Mouse (Mus musculus) kidney, embryonic 14.5 days (tissue): ENCODE measurements around the gene Gm3604. TPM values are rescaled to one million over a fixed set of nuclear protein-coding genes. Genes with fewer than 3 reads are reported as not detected.
"Not testable (repeated sequence)": the region's sequence is repeated elsewhere in the genome, so short reads cannot be mapped to it uniquely, and the experiment has no call there.

ENCODE experiments used
- ATAC-seq: fragments of 200-750 bp; cut with Nextera tagmentation; 2 replicates; pipeline ENCODE4 v1.8.0; 2017; ENCODE audit warnings: moderate number of reproducible peaks, mild to moderate bottlenecking, moderate TSS enrichment, moderate library complexity; ENCODE audit not compliant: low FRiP score, low TSS enrichment
- H3K27ac ChIP-seq: fragments of 300-500 bp; sonication (generic); 2 replicates; pipeline ENCODE4 v1.5.1; 2014; ENCODE audit warnings: low read depth, mild to moderate bottlenecking, low read length, moderate library complexity, mixed read lengths
- H3K27me3 ChIP-seq: fragments of 300-500 bp; sonication (generic); 2 replicates; pipeline ENCODE4 v1.6.1; 2014; ENCODE audit warnings: mild to moderate bottlenecking, low read length; ENCODE audit not compliant: control insufficient read depth, insufficient read depth
- H3K36me3 ChIP-seq: fragments of 300-500 bp; sonication (generic); 2 replicates; pipeline ENCODE4 v1.6.1; 2014; ENCODE audit warnings: low read length, mixed read lengths; ENCODE audit not compliant: control insufficient read depth, insufficient read depth
- H3K4me1 ChIP-seq: fragments of 300-500 bp; sonication (generic); 2 replicates; pipeline ENCODE4 v1.6.1; 2014; ENCODE audit warnings: low read length, mixed read lengths; ENCODE audit not compliant: control insufficient read depth, insufficient read depth
- H3K4me2 ChIP-seq: fragments of 300-500 bp; sonication (generic); replicated peaks from 2 replicates; pipeline ENCODE4 v1.6.1; 2014; ENCODE audit warnings: low read depth, mild to moderate bottlenecking, low read length
- H3K4me3 ChIP-seq: fragments of 300-500 bp; sonication (generic); 2 replicates; pipeline ENCODE4 v1.5.1; 2014; ENCODE audit warnings: mild to moderate bottlenecking, low read length
- H3K9ac ChIP-seq: fragments of 300-500 bp; sonication (generic); 2 replicates; pipeline ENCODE4 v1.6.1; 2014; ENCODE audit warnings: low read depth, mild to moderate bottlenecking, low read length, moderate library complexity
- H3K9me3 ChIP-seq: fragments of 300-500 bp; sonication (generic); 2 replicates; pipeline ENCODE4 v1.6.1; 2016; ENCODE audit warnings: low read length; ENCODE audit not compliant: control insufficient read depth
- WGBS: fragments of 180-500 bp; shearing (Covaris S2); extraction: QIAGEN DNeasy Blood & Tissue Kit; methylation state at CpG from one replicate; pipeline ENCODE4 v1.1.7; 2014; 5-methylcytosine and 5-hydroxymethylcytosine counted together
- microRNA-seq: library from miRNA; unstranded; fragments of <30 nt; microRNA quantifications from one replicate; pipeline ENCODE4, GENCODE M21; 2016
- polyA plus RNA-seq: library from polyadenylated mRNA; unstranded; fragments of >200 nt; fragmentation: Nextera tagmentation; extraction: Ambion mirVana; gene quantifications from 2 replicates; pipeline ENCODE4 v1.2.1, GENCODE M21; 2014

Gene Gm3604
- 8.1 and 9.5 TPM in 2 replicates for polyA plus RNA-seq

DNA sequence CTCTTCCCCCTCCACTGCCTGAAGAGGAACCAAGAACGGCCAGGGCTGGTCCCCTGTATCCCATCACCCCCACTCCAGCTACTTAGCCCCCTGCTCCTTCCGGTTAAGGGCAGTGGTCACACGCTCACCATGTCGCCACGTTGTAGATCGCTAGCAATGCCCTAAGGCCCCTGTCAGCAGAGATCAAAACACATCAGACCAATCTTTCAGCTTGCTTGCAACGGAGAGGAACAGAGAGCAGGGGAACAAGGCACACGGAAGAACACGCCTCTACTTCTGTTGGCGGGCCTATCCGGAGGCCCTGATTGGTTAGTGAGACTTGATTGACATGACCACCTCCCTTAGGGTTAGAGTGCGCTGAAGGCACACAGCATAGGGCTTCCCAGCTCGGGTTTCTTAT, at the start of gene Gm3604:
Gene Gm3604, minus strand, starts transcription at position 226 of the 400 bp plus-strand sequence.
- H3K4me3 ChIP-seq: peak within 1 kb of the TSS; percentile 44
- peak within 1 kb of the TSS; percentile 53; the same call in 1 of the 2 replicates for H3K9ac ChIP-seq
- WGBS: 12% methylated on average over 13 of the region's 13 CpGs
- not testable (repeated sequence) for H3K27me3 ChIP-seq, H3K27ac ChIP-seq, ATAC-seq, H3K36me3 ChIP-seq, H3K9me3 ChIP-seq, H3K4me1 ChIP-seq
- peak within 1 kb of the TSS; percentile 39 for H3K4me2 ChIP-seq

DNA sequence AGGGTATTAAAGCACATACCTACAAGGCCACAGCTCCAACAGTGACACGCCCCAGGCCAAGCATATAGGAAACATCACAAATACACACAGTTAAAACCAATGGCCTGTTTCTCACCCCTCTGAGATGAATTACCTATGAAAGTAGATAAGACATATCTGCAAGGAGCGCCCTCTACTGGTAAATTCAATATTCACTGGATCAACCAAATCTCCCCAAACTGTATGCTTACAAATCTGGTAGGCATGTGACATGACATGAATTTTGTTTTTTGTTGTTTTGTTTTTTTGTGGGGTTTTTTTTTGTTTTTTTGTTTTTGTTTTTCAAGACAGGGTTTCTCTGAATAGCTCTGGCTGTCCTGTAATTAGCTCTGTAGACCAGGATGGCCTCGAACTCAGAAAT, 16.2 kb upstream of the Gm3604 start:
- H3K4me3 ChIP-seq, H3K9me3 ChIP-seq, H3K4me1 ChIP-seq, H3K36me3 ChIP-seq, H3K27me3 ChIP-seq, ATAC-seq, H3K4me2 ChIP-seq, H3K9ac ChIP-seq, H3K27ac ChIP-seq: not testable (repeated sequence)
- 66% methylated on average over 3 of the region's 3 CpGs for WGBS

DNA sequence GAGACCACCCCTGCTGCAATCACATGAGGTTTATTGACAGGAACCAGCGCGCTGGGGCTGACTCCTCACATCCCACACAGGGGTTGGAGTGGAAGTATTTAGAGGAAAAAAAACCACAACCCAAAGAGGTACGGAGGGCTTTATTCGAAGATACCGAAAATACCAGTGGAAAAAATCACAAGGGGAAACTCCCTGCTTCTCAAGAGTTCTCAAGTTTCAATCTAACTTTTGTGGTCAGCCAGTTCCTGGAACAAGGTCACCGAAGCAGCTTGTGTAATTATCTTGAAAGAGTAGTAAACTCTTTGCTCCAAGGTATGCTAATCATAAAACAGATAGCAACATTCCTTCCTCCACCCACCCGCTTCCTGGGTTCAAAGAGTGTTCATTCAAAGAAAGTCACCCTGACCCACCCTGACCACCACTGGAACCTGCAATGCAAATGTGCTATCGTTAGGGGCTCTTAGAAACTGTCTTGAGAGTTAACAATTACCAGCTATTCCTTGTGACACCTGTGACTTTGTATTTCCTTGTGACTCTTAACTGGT, 7.2 kb upstream of the Gm3604 start:
- 89% methylated on average over 8 of the region's 8 CpGs for whole genome bisulfite sequencing
- not testable (repeated sequence) for H3K4me3 ChIP-seq, H3K9me3 ChIP-seq, H3K9ac ChIP-seq, H3K27me3 ChIP-seq, H3K27ac ChIP-seq, ATAC-seq, H3K4me1 ChIP-seq, H3K4me2 ChIP-seq, H3K36me3 ChIP-seq

DNA sequence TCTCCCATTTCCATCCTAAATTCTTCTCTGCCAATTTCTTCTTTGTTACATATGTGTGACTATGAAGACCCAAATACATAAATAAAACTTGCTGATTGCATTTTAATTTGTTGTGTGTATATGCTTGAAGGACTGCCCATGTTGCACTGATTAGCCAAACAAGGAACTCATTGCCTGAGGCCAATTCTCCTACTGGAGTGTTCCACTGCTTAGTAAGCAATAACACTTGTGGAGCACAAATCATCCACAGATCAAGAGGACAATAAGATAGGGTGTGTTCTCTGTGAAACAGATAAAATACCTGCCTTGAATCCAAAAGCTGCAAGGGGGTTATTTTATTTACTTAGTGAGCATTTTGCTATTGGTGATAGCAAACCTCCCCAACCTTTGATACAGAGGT, 51.2 kb downstream of the Gm3604 start:
- ATAC-seq: no peak
- H3K4me2 ChIP-seq: no peak overlapping the region
- no peak overlapping the region for H3K4me3 ChIP-seq
- no peaks in the 10 kb centered on the region for H3K27me3 ChIP-seq
- H3K9ac ChIP-seq: no peak overlapping the region
- H3K4me1 ChIP-seq: no peaks in the 10 kb centered on the region
- H3K36me3 ChIP-seq: no peaks in the 10 kb centered on the region
- peaks cover 3% of the 10 kb centered on the region; the same call in 1 of the 2 replicates for H3K9me3 ChIP-seq
- H3K27ac ChIP-seq: no peak overlapping the region

DNA sequence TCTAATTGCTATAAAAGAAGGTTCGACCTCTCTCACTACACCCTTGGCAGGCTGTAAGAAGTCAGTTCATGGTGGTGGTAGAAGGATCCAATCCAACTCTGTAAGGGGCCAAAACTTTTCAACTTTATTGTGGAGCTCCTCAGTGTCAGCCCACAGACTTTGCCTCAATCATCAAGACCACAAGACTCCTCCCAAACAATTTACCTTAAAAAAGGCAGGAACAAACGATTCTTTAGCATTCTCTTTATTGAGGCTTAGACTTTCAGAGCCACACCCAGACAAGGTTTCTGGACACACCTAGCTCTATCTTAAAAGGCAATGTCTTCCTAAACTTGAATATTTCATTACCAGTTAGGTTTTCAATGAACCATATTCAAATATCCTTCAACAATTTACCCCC, 51.6 kb downstream of the Gm3604 start:
- Histone ChIP-seq H3K4me3 (no peak overlapping the region), H3K27ac (no peak overlapping the region), H3K36me3 (no peaks in the 10 kb centered on the region), H3K4me2 (no peak overlapping the region), H3K27me3 (no peaks in the 10 kb centered on the region), H3K9me3 (peaks cover 3% of the 10 kb centered on the region; the same call in 1 of the 2 replicates), H3K9ac (no peak overlapping the region), H3K4me1 (no peaks in the 10 kb centered on the region)
- ATAC-seq: no peak
- 74% methylated on average over 2 of the region's 2 CpGs for WGBS

Small RNA genes lying within 50 kb of the gene (microRNA-seq; reads per million reads assigned to microRNA genes)
- not detected for gene Gm25933

Other genes with a start within 250 kb of the Gm3604 start
- 14.9 and 15.3 TPM in 2 replicates for gene Gm49359, start 83.7 kb upstream of the Gm3604 start, polyA plus RNA-seq
- 0.27 and 0.58 TPM in 2 replicates for gene Zfp935, start 175.3 kb upstream of the Gm3604 start, polyA plus RNA-seq
- 24.7 and 27.6 TPM in 2 replicates for gene Zfp934, start 188.0 kb upstream of the Gm3604 start, polyA plus RNA-seq
- gene 6720489N17Rik, start 241.0 kb upstream of the Gm3604 start, polyA plus RNA-seq: 16.6 and 20.0 TPM in 2 replicates